Mouse (Mus musculus) lung, embryonic 14.5 days (tissue): ENCODE measurements around the gene Rpp25l. TPM values are rescaled to one million over a fixed set of nuclear protein-coding genes. Genes with fewer than 3 reads are reported as not detected.
"Not testable (repeated sequence)": the region's sequence is repeated elsewhere in the genome, so short reads cannot be mapped to it uniquely, and the experiment has no call there.

Experiments
- ATAC-seq: fragments of 200-750 bp; cut with Nextera tagmentation; 2 replicates; pipeline ENCODE4 v1.8.0; 2017; ENCODE audit warnings: mild to moderate bottlenecking, moderate TSS enrichment, moderate library complexity; ENCODE audit not compliant: insufficient read depth
- DNase-seq: peaks from one replicate; pipeline ENCODE4 v3.0.0-alpha.2; 2015
- H3K27ac ChIP-seq: fragments of 300-500 bp; sonication (generic); 2 replicates; pipeline ENCODE4 v1.5.1; 2014; ENCODE audit warnings: low read depth, mild to moderate bottlenecking, moderate library complexity
- H3K27me3 ChIP-seq: fragments of 300-500 bp; sonication (generic); 2 replicates; pipeline ENCODE4 v1.6.1; 2014; ENCODE audit warnings: low read length, control low read depth; ENCODE audit not compliant: insufficient read depth
- H3K36me3 ChIP-seq: fragments of 300-500 bp; sonication (generic); 2 replicates; pipeline ENCODE4 v1.6.1; 2014; ENCODE audit warnings: control low read depth; ENCODE audit not compliant: insufficient read depth
- H3K4me1 ChIP-seq: fragments of 300-500 bp; sonication (generic); 2 replicates; pipeline ENCODE4 v1.6.1; 2014; ENCODE audit warnings: antibody characterized with exemption, control low read depth; ENCODE audit not compliant: insufficient read depth
- H3K4me2 ChIP-seq: fragments of 300-500 bp; sonication (generic); 2 replicates; pipeline ENCODE4 v1.6.1; 2014; ENCODE audit warnings: mild to moderate bottlenecking
- H3K4me3 ChIP-seq: fragments of 300-500 bp; sonication (generic); 2 replicates; pipeline ENCODE4 v1.5.1; 2014; ENCODE audit warnings: low read depth, low read length
- H3K9ac ChIP-seq: fragments of 300-500 bp; sonication (generic); 2 replicates; pipeline ENCODE4 v1.6.1; 2014
- H3K9me3 ChIP-seq: fragments of 300-500 bp; sonication (generic); 2 replicates; pipeline ENCODE4 v1.6.1; 2016; ENCODE audit warnings: low read depth, low read length, control low read depth
- CTCF ChIP-seq: IDR thresholded peaks from 2 replicates; pipeline ENCODE4 v1.5.1; 2016; ENCODE audit warnings: antibody characterized with exemption, low read depth
- WGBS: fragments of 180-500 bp; shearing (Covaris S2); extraction: QIAGEN DNeasy Blood & Tissue Kit; methylation state at CpG from one replicate; pipeline ENCODE4 v1.1.7; 2014; 5-methylcytosine and 5-hydroxymethylcytosine counted together
- polyA plus RNA-seq: library from polyadenylated mRNA; unstranded; fragments of >200 nt; fragmentation: Nextera tagmentation; extraction: Ambion mirVana; gene quantifications from 2 replicates; pipeline ENCODE4 v1.2.1, GENCODE M21; 2014

The Rpp25l gene
- polyA plus RNA-seq, 1 experiment from 2014 or later: 90.3 TPM

DNA sequence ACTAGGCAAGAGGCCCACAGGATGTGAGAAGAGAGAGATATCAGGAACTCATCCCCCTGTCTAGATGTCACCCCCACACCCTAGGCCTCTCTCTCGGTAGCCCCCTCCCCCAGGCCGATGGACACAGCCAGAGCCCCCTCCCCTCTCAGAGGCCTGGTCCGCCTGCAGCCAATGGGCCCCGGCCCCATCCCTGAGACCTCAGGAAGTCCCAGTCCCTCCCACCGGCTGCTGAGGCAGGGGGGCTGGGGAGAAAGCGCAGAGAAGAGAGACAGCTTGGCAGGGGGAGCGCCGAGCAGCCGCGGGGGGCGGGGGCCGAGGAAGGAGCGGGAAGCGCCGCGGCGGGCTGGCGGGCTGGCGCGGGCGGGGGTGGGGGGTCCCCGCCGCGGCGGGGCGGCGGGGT is 30.0 kb downstream of the Rpp25l start:
- H3K4me1 ChIP-seq: peaks cover 28% of the 10 kb centered on the region

DNA sequence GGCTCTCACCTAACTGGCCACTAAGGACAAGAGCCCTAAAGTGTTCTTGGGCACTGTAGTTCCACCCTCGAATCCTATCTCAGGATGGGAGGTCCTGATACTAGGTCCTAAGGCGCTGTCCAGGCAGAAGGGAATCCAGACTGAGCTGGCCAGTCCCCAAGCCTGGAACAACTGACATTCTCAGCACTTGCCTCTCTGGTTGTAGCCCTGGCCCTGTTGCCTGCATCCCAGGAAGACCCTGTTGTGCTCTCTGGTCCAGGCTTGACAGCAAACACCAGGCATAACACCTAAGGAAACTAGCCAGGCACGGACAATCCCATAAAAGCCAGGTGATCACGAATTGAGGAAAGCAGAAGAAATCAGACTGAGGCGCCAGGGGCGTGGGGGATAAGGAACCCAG is 30.5 kb downstream of the Rpp25l start:
- H3K4me2 ChIP-seq: peak overlapping the region; percentile 38
- DNase-seq (no peak), ATAC-seq (no peak)
- H3K36me3 ChIP-seq: 0 out of 2 replicates have a peak, but pooled peaks cover 2% of the 10 kb centered on the region
- WGBS: 18% methylated on average over 6 of the region's 6 CpGs
- no peaks in the 10 kb centered on the region for H3K9me3 ChIP-seq
- H3K27me3 ChIP-seq: peaks cover 2% of the 10 kb centered on the region; the same call in 1 of the 2 replicates
- H3K9ac ChIP-seq: no peak overlapping the region
- peaks cover 29% of the 10 kb centered on the region for H3K4me1 ChIP-seq
- TF ChIP-seq CTCF: no peak
- H3K4me3 ChIP-seq: no peak overlapping the region
- H3K27ac ChIP-seq: peak overlapping the region; percentile 76; the same call in 1 of the 2 replicates

More for the DNA sequence above, 30.0 kb downstream of the Rpp25l start:
- H3K36me3 ChIP-seq, H3K27ac ChIP-seq, H3K9ac ChIP-seq, H3K9me3 ChIP-seq, H3K4me3 ChIP-seq, H3K27me3 ChIP-seq: not testable (repeated sequence)
- peak; percentile 55 for ATAC-seq
- 0% methylated on average over 2 of the region's 27 CpGs for WGBS
- peak; percentile 55 for DNase-seq
- H3K4me2 ChIP-seq: peak overlapping the region; percentile 36; the same call in 1 of the 2 replicates

DNA sequence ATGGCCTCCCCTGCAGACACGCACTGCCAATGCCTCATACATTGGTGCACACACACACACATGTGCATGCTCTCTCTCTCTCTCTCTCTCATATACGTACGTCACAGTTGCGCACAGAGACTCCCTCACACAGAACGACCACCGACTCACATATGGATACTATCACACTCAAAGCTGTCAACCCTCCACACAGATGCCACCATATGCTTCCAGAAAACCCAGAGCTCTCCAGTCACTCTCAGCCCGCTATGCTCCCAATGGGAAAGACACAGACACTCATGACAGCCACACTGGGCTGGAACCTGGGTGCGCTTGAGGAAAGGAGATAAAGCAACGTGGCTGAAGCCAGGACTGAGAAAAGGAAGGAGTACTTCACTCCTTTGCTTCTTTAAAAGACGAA is 31.4 kb downstream of the Rpp25l start:
- no peak overlapping the region for H3K4me3 ChIP-seq
- H3K36me3 ChIP-seq: 0 out of 2 replicates have a peak, but pooled peaks cover 2% of the 10 kb centered on the region
- 42% methylated on average over 10 of the region's 10 CpGs for WGBS
- peaks cover 33% of the 10 kb centered on the region for H3K4me1 ChIP-seq
- H3K27me3 ChIP-seq: peaks cover 2% of the 10 kb centered on the region; the same call in 1 of the 2 replicates
- no peak for TF ChIP-seq CTCF
- ATAC-seq (no peak), DNase-seq (peak; percentile 66)
- H3K4me2 ChIP-seq: no peak overlapping the region
- no peak overlapping the region for H3K9ac ChIP-seq
- no peaks in the 10 kb centered on the region for H3K9me3 ChIP-seq
- peak overlapping the region; percentile 76; the same call in 1 of the 2 replicates for H3K27ac ChIP-seq

DNA sequence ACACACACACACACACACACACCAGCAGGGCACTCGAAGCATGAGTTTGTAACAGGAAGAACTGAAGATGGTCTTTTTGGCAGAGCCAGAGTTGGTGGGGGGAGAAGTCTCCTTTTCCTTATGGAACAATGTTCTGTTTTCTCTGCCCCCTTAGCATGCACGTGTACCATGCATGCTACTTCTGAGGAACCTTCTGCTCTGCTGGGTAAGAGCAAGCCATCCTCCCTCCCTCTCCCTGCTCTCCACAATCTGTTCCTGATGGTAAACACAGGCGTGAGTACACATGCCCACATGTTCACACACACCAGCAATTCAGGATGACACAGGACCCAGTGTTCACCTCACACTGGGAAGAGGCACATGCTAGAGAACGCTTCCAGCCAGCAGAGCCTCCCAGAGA is 32.2 kb downstream of the Rpp25l start:
- no peak overlapping the region for H3K27ac ChIP-seq
- ATAC-seq (no peak), DNase-seq (no peak)
- 55% methylated on average over 4 of the region's 4 CpGs for WGBS
- H3K4me2 ChIP-seq: no peak overlapping the region
- peaks cover 2% of the 10 kb centered on the region; the same call in 1 of the 2 replicates for H3K27me3 ChIP-seq
- no peaks in the 10 kb centered on the region for H3K9me3 ChIP-seq
- no peak overlapping the region for H3K9ac ChIP-seq
- H3K4me3 ChIP-seq: no peak overlapping the region
- H3K36me3 ChIP-seq: 0 out of 2 replicates have a peak, but pooled peaks cover 2% of the 10 kb centered on the region
- peaks cover 40% of the 10 kb centered on the region for H3K4me1 ChIP-seq
- no peak for TF ChIP-seq CTCF

DNA sequence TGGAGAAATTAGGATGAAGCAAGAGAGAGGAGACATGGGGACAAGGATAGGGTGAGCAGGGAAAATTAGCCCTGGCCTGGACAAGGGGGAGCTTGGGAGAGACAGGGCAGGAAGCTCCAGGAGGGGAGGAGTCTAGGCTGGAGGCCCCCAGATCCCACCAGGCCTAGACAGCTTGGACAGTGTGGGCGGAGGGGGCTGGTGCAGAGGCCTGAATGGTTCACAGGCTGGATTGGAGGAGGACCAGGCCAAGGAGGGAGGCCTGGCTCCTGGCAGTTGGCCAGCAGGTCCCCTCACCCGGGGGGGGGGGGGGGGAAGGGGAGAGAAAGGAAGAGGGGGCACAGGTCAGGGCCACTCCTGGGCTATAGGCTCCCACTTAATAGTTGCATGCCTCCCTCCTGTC is 34.0 kb downstream of the Rpp25l start:
- ATAC-seq: peak; percentile 29; the same call in 1 of the 2 replicates

DNA sequence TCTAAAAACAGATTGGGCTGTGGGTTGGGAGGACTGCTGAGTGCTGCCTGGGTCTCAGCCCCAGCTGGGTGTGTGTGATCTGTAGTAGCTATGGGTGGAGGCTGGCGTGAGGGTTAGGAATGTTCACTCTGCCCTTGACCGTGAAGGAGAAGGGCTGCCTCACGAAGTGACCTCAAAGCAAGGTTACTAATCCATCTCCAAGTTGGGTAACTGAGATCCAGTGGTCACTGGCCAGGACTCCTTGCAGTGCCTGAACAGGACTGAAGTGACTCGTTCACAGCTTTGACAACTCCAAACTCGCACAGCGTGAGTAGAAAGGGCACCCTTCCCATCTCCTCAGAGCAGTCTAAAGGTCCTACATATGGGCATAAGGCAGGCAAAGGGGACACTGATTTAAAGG is 34.5 kb downstream of the Rpp25l start:
- WGBS: 46% methylated on average over 6 of the region's 6 CpGs
- DNase-seq: no peak
- 0 out of 2 replicates have a peak overlapping the region, but pooled peaks have one; percentile 24 for H3K9ac ChIP-seq
- no peak for ATAC-seq
- H3K9me3 ChIP-seq: no peaks in the 10 kb centered on the region
- H3K36me3 ChIP-seq: 0 out of 2 replicates have a peak, but pooled peaks cover 2% of the 10 kb centered on the region
- H3K4me3 ChIP-seq: no peak overlapping the region
- peaks cover 2% of the 10 kb centered on the region for H3K27me3 ChIP-seq
- TF ChIP-seq CTCF: no peak
- H3K4me1 ChIP-seq: peaks cover 44% of the 10 kb centered on the region
- H3K27ac ChIP-seq: peak overlapping the region; percentile 5; the same call in 1 of the 2 replicates
- H3K4me2 ChIP-seq: no peak overlapping the region

More for the DNA sequence above, 34.0 kb downstream of the Rpp25l start:
- Histone ChIP-seq H3K9ac (0 out of 2 replicates have a peak overlapping the region, but pooled peaks have one; percentile 24), H3K4me2 (no peak overlapping the region), H3K4me3 (no peak overlapping the region), H3K27ac (peak overlapping the region; percentile 5), H3K4me1 (peaks cover 44% of the 10 kb centered on the region), H3K27me3 (peaks cover 2% of the 10 kb centered on the region; the same call in 1 of the 2 replicates), H3K9me3 (no peaks in the 10 kb centered on the region), H3K36me3 (0 out of 2 replicates have a peak, but pooled peaks cover 2% of the 10 kb centered on the region)
- 30% methylated on average over 1 of the region's 2 CpGs for WGBS
- TF ChIP-seq CTCF: no peak
- DNase-seq: peak; percentile 55

DNA sequence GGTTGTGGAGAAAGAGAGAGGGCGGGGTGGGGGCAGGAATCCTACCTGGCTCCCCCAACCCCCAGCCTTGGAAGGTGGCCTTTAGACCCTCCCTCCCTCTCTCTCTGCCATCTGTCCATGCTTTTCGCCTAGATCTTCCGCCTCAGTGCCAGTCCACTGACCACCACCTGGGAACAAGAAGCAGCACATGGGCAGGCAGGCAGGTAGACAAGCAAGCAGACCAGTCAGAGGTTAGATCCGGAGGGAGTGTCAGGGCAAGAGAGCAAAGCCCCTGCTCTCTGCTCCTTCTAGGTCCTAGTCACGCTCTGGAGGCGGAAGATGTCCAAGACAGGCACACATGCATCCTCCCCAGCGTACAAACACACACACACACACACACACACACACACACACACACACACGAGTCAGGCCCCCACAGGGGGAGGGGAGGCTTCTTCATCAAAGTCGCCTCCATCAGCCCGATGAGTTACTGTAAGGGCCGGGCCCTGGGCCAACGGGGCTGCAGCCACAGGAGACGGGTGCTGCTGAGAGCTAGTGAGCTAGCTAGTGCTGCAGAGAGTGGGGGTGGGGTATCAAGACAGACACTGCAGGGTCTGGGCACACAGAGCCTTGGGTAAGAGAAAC is 36.2 kb downstream of the Rpp25l start:
- H3K27ac ChIP-seq: peak overlapping the region; percentile 80; the same call in 1 of the 2 replicates
- peaks cover 39% of the 10 kb centered on the region for H3K4me1 ChIP-seq
- ATAC-seq: peak; percentile 85

More for the DNA sequence above, 36.2 kb downstream of the Rpp25l start:
- Histone ChIP-seq H3K36me3 (0 out of 2 replicates have a peak, but pooled peaks cover 2% of the 10 kb centered on the region), H3K27me3 (peaks cover 4% of the 10 kb centered on the region), H3K9ac (peak overlapping the region; percentile 13; the same call in 1 of the 2 replicates), H3K4me3 (no peak overlapping the region), H3K4me2 (peak overlapping the region; percentile 31), H3K9me3 (no peaks in the 10 kb centered on the region)
- peak; percentile 93 for DNase-seq
- 34% methylated on average over 13 of the region's 13 CpGs for WGBS
- no peak for TF ChIP-seq CTCF
